Mouse (Mus musculus) gastrocnemius, postnatal 10 days (tissue): ENCODE results near the gene Zcchc13. TPM values are rescaled to one million over a fixed set of nuclear protein-coding genes. Genes with fewer than 3 reads are reported as not detected.

Source experiments
- DNase-seq: peaks from one replicate; pipeline ENCODE4 v3.0.0; 2021; ENCODE audit warnings: mixed read lengths
- long read RNA-seq, 2 experiments: library from polyadenylated mRNA; stranded (forward); transcript quantifications; one replicate each; pipeline ENCODE4 v2.0.0; 2021
- total RNA-seq, 2 experiments: library from RNA; stranded (reverse); gene quantifications; 2 replicates each; pipeline ENCODE4 v1.2.3; 2021

Gene Zcchc13
- not detected for total RNA-seq
- long read RNA-seq, experiment 1: 0 reads
- long read RNA-seq, experiment 2: 0 reads

DNA sequence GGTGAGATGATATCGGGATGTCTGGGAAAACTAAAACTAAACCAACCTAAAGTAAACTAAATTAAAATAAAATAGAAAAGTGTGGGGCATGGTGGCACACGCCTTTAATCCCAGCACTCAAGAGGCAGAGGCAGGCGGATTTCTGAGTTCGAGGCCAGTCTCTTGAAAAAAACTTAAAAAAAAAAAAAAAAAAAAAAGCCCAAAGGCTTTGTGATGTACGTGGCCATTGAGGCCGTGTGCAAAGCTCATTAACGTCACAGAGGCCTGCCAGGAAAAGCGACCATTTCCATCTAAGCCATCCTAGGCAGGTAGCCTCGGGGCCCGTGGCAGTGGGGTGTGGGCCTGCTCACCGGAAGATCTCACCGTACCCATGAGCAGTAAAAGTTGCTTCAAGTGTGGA lies at the start of gene Zcchc13:
Gene Zcchc13 (plus strand): TSS at position 284 of the 400 bp plus-strand sequence.
- no peak for DNase-seq

- DNase-seq: no peak
These were observed 46.1 kb upstream of the Zcchc13 start for GRCm38 (mm10) chrX:103584262-103584661.

DNA sequence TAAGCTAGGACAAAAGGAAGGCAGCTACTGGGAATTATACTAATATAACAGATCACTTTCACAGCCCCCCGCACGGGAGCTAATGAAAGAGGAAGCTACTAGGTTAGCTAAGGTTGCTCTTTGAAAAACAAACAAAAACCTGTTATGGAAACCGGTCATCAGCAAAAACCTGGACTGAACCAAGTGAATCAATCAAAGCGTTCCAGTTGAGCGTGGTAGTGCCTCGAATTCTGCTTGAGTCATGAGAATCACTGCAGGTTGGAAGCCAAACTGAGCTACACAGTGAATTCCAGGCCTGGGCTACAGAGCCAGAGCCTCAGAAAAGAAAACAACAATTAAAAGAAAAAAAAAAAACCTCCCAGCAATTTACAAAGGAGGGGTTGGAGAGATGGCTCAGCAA lies 38.3 kb upstream of the Zcchc13 start:
- DNase-seq: no peak

DNA sequence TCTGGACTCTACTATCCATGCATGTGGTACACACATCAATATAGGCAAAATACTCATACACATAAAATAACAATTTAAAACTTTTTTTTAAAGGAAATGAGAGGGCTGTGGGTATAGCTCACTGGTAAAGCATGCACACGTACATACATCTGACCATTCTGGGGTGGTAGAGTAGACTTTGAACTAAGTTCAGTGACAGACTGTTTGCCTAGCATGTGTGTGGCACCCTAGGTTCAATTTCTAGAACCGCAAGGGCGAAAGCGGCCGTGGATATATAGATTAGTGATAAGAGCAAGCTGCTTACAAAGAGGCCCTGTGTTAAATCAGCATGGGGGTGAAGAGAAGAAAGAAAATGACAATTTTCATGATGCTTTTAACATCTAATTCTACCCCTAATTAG lies 27.8 kb upstream of the Zcchc13 start:
- DNase-seq: no peak

DNA sequence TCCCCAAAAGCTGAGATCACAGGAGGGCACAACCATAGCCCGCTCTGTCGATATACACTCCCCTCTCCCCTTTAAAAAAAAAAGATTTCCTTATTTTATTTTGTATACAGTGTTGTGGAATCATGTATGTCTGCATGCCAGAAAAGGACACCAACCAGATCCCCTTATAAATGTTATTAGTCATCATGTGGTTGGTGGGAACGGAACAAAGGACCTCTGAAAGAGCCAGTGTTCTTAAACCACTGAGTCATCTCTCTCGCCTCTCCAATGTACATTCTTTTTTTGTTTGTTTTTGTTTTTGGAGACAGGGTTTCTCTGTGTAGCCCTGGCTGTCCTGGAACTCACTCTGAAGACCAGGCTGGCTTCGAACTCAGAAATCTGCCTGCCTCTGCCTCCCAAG lies 26.2 kb upstream of the Zcchc13 start:
- no peak for DNase-seq

DNA sequence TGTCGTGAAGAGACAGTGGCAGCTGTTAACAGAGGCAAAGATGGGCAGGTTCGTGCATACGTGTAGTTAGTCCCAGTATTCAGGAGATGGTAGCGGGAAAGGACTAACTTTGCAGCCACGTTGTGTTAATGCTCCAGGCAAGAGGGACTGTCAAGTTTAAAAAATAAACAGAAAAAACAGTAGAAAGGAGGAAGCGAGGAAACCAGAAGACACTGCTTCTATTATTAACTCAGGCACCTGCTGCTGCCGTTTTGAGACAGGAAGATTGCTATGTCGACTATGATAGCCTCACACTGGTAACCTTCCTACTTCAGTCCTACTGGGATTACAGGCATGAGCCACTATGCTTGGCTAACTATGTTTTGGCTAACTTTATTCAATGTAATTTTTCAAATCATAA lies 24.9 kb upstream of the Zcchc13 start:
- DNase-seq: no peak

GRCm38 (mm10) chrX:103610401-103610800 lies 20.0 kb upstream of the Zcchc13 start:
- DNase-seq: no peak

- DNase-seq: no peak
These were observed 18.9 kb upstream of the Zcchc13 start for GRCm38 (mm10) chrX:103611462-103611861.

- DNase-seq: no peak
These were observed 15.6 kb upstream of the Zcchc13 start for GRCm38 (mm10) chrX:103614700-103615233.

GRCm38 (mm10) chrX:103615453-103615852 lies 14.9 kb upstream of the Zcchc13 start:
- no peak for DNase-seq

GRCm38 (mm10) chrX:103616162-103616535 lies 14.2 kb upstream of the Zcchc13 start:
- DNase-seq: no peak

- DNase-seq: peak; percentile 55
These were observed 13.6 kb upstream of the Zcchc13 start for GRCm38 (mm10) chrX:103616536-103617404.

DNA sequence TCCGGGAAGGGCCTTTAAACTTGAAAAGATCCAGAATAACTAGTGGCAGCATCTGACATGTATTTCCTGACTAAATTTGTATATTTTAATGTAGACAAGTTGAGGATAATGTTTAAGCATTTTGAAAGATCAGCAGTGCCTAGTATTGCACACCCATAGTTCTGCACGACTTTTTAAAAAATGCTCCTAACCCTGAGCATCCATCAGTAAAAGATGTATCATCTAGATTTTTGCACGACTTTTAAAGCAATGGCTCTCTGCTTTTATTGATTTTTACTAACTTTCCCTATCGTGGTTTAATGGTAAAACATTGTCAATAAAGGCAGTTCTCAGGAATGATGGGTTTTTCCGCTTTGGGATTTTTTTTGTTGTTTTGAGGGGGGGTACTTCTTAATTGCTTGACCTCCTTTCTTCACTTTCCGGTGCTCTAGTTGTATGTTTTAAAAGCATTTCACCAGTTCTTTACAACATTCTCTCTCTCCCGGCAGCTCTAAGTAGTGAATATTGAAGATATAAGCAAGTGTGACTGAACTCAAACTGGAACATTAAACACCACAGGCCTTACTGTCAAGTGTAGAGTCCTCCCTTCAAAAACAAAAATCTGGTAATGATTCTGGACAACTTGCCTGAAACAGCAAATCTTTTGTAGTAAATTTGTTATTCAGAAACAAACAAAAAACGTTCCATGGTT lies 12.8 kb upstream of the Zcchc13 start:
- no peak for DNase-seq

GRCm38 (mm10) chrX:103621799-103622198 lies 8.6 kb upstream of the Zcchc13 start:
- DNase-seq: no peak

GRCm38 (mm10) chrX:103622260-103622934 lies 8.0 kb upstream of the Zcchc13 start:
- DNase-seq: peak; percentile 79

- DNase-seq: no peak
These were observed 7.5 kb upstream of the Zcchc13 start for GRCm38 (mm10) chrX:103622935-103623280.

DNA sequence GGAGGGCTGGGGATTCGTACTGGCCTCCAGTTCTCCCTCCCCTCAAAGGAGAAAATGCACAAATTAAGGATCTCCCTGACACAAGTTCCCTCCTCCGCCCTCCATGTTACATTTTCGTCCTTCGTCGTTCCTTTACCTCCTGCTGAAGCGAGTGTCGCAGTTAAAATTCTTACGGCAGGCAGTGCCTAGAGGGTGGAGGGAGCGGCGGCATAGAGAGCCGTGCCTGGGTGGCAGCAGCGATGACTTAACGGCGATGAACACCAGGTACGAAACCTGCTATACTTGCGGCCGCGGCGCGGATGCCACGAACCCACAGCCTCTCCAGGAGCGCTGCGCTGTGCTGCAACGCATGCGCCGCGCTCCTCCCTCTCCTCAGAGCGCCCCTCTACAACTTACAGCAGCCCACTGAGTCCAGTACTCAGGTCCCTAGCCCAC lies 7.0 kb upstream of the Zcchc13 start:
- DNase-seq: no peak

DNA sequence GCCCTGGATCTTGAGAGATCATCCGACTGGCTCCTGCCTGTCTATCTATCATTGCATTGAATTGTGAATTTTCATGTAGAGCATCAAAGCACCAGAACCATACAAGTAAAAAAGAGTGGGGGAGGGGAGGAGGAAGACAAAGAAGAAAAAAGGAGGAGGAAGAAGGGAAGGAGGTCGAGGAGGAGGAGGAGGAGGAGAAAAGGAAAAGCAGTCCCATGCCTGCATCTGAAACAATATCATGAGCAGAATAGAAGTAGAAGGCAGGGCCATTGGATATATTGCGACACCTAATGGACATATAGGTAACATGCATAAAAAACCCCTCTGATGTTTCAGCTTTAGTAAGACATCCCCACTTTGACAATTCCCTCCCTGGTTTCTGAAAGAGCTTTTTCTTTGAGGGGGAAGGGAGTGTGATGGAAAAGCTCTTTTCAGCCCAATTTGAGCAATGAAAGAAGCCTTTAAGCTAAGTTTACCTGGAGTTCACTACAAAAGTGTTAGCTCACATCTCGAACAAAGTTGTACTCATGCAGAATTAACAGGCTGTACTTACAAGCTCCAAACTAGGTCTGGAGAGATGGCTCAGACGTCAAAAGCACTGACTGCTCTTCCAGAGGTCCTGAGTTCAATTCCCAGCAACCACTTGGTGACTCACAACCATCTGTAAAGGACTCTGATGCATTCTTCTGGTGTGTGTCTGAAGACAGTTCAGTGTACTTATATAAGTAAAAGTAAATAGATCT lies 5.8 kb upstream of the Zcchc13 start:
- no peak for DNase-seq

GRCm38 (mm10) chrX:103628890-103629289 lies 1.5 kb upstream of the Zcchc13 start:
- DNase-seq: no peak

GRCm38 (mm10) chrX:103633895-103634294 lies 3.5 kb downstream of the Zcchc13 start:
- no peak for DNase-seq

GRCm38 (mm10) chrX:103636021-103636420 lies 5.6 kb downstream of the Zcchc13 start:
- DNase-seq: no peak

GRCm38 (mm10) chrX:103638566-103638965 lies 8.2 kb downstream of the Zcchc13 start:
- DNase-seq: no peak
